11 mouse cellular contexts compared by ENCODE assay signal in the genomic region with DNA sequence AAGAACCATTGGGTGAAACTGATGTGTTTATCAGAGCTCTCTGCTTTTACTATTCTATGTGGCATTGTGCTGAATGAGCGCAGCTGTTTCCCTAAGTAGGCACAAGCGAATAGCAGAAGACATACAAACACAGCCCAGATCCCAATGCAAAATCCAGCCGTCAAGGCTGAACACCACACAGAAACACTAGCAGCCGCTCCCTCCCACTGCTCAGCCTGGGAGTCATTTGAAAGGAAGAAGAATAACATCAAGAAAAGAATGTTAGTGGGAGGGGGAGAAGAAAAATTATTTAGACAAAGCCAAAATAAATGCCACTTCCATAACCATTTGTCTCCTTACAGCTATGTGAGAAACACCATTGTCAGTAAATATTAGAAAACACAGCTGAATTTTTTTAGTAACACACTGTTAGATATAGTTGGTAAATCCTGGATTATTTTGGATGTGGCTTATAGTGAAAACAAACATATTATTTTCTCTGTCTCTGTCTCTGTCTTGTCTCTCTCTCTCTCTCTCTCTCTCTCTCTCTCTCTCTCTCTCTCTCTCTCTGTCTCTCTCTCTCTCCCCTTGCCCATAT.
A peak's percentile ranks its signal among the peaks of the same experiment; 100 is the strongest.
DNase-seq lines count a peak whose midpoint lies in the region; ATAC-seq lines count a peak whose summit lies in the region.
"Had no signal": no experiment of that assay in that cellular context is flagged by ENCODE, and none has a peak within 500 bp of the region (broad histone marks: within the 10 kb centered on the region; RNA-seq: fewer than 3 reads in every experiment).

No protein-coding gene starts in this region.

- no peaks in the 10 kb centered on the region for H3K27me3 ChIP-seq in embryonic facial prominence, embryonic 14.5 days (replicated peaks; ENCODE audit: control insufficient read depth, insufficient read depth, low read length)
- H3K27me3 ChIP-seq in embryonic facial prominence, embryonic 10.5 days (replicated peaks; ENCODE audit: low read depth, poor library complexity, severe bottlenecking) = no peaks in the 10 kb centered on the region
- H3K27me3 ChIP-seq: Patski had no signal

- DNase-seq in embryonic facial prominence, embryonic 14.5 days (ENCODE audit: low spot score) = peak; percentile 39
- no peak for DNase-seq in embryonic facial prominence, embryonic 10.5 days (ENCODE audit: low spot score)
- DNase-seq in kidney, postnatal 10 days = peak; percentile 20
- DNase-seq in kidney, adult 18-20 months = no peak
- peak; percentile 58 for DNase-seq in lung, postnatal 10 days
- DNase-seq in lung, postnatal 25 days (ENCODE audit: low spot score) = no peak
- DNase-seq in right cerebral cortex, postnatal 10 days (ENCODE audit: low spot score in 2 of 2) = peak; percentile 38 to 50
- DNase-seq in cerebellum, postnatal 14 days = no peak
- DNase-seq: cerebellum, adult 9-11 months; liver had no signal

- no peak overlapping the region for H3K27ac ChIP-seq in embryonic facial prominence, embryonic 14.5 days (replicated peaks; ENCODE audit: low read depth, low read length)
- no peak overlapping the region for H3K27ac ChIP-seq in embryonic facial prominence, embryonic 10.5 days (replicated peaks)

- no peak overlapping the region for H3K4me2 ChIP-seq in embryonic facial prominence, embryonic 14.5 days (ENCODE audit: low read depth, low read length)

- no peaks in the 10 kb centered on the region for H3K36me3 ChIP-seq in embryonic facial prominence, embryonic 14.5 days (ENCODE audit: control insufficient read depth, insufficient read depth, low read length)
- no peaks in the 10 kb centered on the region for H3K36me3 ChIP-seq in embryonic facial prominence, embryonic 10.5 days (replicated peaks)

- H3K4me3 ChIP-seq in embryonic facial prominence, embryonic 14.5 days (ENCODE audit: low read depth, low read length) = no peak overlapping the region
- no peak overlapping the region for H3K4me3 ChIP-seq in embryonic facial prominence, embryonic 10.5 days

- no peak for ATAC-seq in embryonic facial prominence, embryonic 14.5 days (ENCODE audit: low read depth)
- ATAC-seq: Patski had no signal

- no peaks in the 10 kb centered on the region for H3K9me3 ChIP-seq in embryonic facial prominence, embryonic 14.5 days (ENCODE audit: control insufficient read depth, low read length)
- H3K9me3 ChIP-seq in embryonic facial prominence, embryonic 10.5 days = no peaks in the 10 kb centered on the region

- 34% methylated on average over 4 of the region's 4 CpGs for WGBS in embryonic facial prominence, embryonic 14.5 days
- WGBS in embryonic facial prominence, embryonic 10.5 days = 70% methylated on average over 4 of the region's 4 CpGs

- no peak overlapping the region for H3K9ac ChIP-seq in embryonic facial prominence, embryonic 14.5 days (ENCODE audit: low read depth, low read length)

- peaks cover 8% of the 10 kb centered on the region; the same call in 1 of the 2 replicates for H3K4me1 ChIP-seq in embryonic facial prominence, embryonic 14.5 days (ENCODE audit: control insufficient read depth, insufficient read depth, low read length)
- H3K4me1 ChIP-seq in embryonic facial prominence, embryonic 10.5 days = peaks cover 23% of the 10 kb centered on the region

Comparison
In these comparisons a context has a peak if more than half of its experiments do, and no peak if none do; other contexts are left out.
1. DNase-seq: peak in embryonic facial prominence, embryonic 14.5 days (single experiment), kidney, postnatal 10 days (single experiment), lung, postnatal 10 days (single experiment) and right cerebral cortex, postnatal 10 days (2 of 2); none in embryonic facial prominence, embryonic 10.5 days (single experiment), kidney, adult 18-20 months (single experiment), lung, postnatal 25 days (single experiment) and cerebellum, postnatal 14 days (0 of 2).